Mouse (Mus musculus) left cerebral cortex, adult 9 months (tissue): ENCODE results near the gene Rfx4.

Experiments
- DNase-seq, 2 experiments: peaks; one replicate each; pipeline ENCODE4 v3.0.0; 2022; ENCODE audit warnings: low spot score in 2 of 2

Gene Rfx4

DNA sequence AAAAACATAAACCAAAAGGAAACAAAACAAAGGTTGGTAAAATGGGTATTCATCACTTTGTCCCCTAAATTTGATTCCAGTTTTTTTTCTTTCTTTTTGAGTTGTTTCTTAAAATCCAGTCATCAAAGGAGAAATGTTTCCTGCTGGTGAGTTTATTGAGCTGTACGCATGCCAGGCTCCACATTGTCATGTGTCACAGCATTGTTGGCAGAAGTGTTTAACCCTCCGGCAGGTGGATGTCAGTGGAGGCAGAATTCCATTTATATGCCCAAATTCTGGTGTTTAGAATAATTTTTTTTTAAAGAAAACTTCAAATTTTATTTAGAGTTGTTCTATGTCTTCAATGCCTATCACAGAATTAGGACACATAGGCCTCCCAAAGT, 56.0 kb downstream of the Rfx4 start:
- DNase-seq: no peak

DNA sequence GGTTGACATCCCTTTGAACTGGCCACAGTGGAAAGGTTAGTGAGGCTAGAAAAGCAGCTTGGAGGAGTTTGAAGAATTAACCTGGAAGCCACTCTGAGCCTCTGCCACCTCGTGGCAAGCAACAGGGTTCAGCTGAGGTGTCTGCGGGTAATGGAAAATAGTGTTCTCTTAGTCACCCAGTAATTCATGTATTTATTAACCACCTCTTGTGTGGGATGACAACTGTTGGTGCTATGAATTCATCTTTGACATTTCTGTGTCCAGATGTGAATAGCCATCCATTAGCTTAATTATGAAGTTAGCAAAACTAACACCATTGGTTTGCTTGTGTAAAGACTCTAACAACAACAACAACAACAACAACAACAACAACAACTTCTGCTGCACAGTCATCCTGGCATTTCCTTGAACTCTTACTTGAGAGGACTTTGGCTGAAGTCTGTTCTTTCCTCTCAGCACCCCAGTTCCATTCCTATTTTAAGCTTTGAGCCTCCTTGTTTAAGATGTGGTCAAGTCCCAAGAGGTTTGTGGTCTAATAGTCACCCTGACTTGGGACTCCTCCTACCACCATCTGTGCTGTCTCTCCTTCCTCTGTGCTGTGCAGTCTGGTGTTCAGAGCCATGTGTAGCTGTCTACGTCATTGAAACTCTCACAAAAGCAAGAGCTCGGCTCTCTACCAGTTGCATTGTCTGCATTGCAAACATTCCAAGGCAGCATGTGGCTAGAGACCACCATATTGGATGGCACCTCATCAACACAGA, 60.0 kb downstream of the Rfx4 start:
- no peak for DNase-seq

GRCm38 (mm10) chr10:84817086-84817869, 61.4 kb downstream of the Rfx4 start:
- no peak for DNase-seq

GRCm38 (mm10) chr10:84819669-84820068, 63.8 kb downstream of the Rfx4 start:
- peak in 1 of 2 experiments; percentile 71 for DNase-seq

DNA sequence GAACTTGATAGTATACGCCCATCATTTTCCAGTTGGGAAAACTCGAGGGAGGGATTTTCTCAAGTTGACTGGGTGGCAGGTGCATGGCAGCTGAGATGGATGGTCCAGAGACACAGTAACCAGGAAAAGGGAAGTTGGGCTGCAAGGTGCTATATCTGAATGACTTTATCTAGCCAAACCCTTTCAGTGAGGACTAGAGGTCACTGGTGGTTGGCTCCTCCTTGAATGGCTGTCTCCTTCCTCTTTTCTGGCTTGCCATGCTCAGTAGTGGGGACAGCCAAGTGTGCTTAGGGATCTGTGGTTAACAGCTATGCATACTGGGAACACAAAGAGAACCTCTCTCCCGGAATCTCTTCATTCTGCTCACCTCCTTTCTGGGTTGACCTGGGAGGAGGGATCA, 64.4 kb downstream of the Rfx4 start:
- no peak for DNase-seq

DNA sequence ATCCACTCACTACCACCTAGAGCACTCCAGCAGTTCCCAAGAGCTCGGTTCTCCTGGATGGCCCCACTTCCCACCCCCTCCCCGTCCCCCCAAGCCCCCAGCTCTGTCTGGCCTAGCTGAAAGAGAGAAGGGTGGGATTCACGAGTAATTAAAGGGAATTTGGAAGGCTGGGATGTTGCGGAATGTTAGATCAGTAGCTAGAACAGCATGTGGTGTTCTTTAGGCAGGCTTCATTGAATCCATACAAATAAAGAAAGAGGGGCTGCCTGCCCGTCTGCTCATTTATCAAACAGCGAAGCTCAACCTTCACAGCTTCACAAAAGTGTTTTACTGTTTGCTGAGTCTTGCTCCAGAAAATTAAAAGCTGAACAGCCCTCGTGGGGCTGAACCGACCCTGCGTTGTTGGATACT, 66.9 kb downstream of the Rfx4 start:
- no peak for DNase-seq

DNA sequence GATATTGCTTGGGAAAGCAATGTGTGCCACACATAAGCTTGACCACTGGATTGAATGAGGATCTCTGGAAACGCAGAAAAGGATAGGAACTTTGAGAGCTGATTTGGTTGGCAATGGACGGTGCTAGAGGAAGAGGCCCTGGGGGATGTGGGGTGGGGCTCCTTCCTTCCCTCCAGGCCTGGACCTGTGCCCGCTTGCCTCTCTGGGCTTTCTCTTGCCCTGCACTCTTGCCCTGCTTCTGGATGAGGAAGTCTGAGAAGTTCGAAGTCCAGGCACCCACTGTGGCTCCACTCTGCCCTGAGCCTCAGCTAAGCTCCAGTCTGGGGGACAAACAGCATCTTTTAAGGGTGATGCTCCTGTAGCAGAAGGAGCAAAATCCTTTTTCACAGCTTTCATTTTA, 67.8 kb downstream of the Rfx4 start:
- no peak for DNase-seq

GRCm38 (mm10) chr10:84829009-84829408, 73.1 kb downstream of the Rfx4 start:
- DNase-seq: no peak

GRCm38 (mm10) chr10:84835596-84835995, 79.7 kb downstream of the Rfx4 start:
- no peak for DNase-seq

DNA sequence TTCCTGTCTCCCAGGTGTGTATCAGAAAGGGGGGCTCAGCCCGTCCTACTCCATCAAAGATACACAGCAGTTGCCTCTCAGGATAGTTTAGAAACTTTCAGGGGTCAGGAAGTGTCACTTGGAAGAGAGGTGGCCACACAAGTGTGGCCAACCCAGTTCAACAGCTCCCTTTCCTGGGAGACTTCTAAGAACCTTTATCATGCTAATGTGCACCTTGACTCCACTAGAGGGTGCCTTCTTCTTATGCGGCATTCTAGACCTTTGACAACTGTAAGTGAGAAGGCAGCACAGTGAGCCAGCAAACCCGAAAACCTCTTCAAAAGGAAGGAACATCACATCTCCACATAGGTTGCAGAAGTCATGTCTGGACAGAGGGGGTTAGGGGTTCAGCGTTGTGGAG, 80.2 kb downstream of the Rfx4 start:
- peak in 1 of 2 experiments; percentile 18 for DNase-seq

- no peak for DNase-seq
These were observed 81.5 kb downstream of the Rfx4 start for GRCm38 (mm10) chr10:84837355-84837754.

GRCm38 (mm10) chr10:84838850-84839473, 83.1 kb downstream of the Rfx4 start:
- no peak for DNase-seq

DNA sequence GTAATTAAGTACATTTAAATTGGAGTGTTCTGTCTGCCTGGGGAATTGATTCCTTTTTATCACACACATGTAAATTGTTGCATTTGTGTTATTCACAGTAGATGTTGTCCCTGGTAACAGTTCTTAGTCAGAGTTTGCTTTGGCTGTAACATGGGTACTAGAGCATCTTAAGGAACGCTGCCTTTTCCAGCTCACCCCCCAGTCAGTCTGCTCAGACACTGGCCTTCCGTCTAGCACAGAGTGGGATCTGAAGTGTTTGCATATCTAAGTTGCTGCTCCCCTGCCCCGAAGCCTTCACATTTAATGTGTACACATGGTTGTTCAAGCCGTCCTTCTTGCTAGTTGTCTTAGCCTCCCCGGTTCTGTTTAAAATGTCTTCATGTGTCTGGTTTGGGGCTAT, 90.8 kb downstream of the Rfx4 start:
- DNase-seq: no peak

DNA sequence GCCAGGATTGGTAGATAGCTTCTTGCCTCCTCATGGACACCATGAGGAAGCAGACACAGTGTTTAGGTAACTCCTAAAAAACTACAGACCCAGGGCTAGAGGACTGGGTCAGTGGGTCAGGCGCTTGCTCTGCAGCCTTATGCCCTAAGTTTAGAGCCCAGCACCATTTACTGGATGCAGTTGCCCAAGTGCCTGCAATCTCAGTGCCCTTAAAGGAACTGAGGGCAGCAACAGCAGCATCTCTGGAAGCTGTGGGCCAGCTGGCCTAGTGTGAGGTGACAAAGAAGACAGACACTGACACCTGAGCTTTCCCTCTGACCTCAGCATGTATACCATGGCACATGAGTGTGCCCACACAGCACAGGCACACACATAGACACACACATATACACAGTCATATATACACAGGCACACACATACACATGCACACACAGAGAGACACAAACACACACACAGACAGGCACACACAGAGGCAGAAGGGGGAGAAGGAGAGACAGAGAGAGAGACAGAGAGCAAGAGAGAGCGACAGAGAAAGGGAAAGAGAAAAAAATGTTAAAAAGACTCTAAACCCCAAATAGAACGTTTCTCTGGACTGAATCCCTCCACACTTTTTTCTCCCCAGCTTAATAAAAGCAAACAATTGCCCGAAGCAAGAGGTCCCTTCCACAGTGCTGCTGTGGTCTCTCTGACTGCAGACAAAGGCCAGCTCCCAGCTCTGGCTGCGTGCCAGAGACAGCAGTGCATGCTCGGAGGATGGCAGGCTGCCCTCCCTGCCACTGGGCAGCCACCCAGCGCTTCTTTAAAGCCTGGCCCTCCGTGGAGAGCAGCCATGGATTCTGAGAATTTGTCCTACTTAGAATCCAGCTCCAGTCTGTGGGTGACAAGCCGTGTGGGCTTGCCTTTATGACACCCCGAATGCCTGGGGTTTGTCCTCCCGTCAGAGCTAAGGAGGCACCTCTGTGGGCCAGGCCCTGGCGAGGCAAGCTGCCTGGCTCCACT, 96.4 kb downstream of the Rfx4 start:
- peak; percentile 52 to 71 for DNase-seq

GRCm38 (mm10) chr10:84854059-84854458, 98.2 kb downstream of the Rfx4 start:
- no peak for DNase-seq

GRCm38 (mm10) chr10:84855466-84855865, 99.6 kb downstream of the Rfx4 start:
- DNase-seq: no peak

DNA sequence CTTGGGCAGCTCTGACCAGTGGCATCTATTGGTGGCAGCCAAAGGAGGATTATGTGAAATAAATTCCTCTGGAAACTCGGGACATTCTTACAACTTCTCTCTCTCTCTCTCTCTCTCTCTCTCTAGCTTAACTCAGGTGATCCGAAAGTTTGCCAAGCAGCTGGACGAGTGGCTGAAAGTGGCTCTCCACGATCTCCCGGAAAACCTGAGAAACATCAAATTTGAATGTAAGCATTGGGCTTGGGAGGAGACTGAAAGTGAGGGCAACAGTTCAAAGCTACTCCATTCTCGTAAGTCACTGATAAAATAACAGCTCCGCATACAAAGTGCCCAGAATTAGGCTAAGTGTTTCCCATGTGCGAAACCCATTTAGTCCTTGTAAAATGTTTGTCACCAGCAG, 102.5 kb downstream of the Rfx4 start:
- no peak for DNase-seq

DNA sequence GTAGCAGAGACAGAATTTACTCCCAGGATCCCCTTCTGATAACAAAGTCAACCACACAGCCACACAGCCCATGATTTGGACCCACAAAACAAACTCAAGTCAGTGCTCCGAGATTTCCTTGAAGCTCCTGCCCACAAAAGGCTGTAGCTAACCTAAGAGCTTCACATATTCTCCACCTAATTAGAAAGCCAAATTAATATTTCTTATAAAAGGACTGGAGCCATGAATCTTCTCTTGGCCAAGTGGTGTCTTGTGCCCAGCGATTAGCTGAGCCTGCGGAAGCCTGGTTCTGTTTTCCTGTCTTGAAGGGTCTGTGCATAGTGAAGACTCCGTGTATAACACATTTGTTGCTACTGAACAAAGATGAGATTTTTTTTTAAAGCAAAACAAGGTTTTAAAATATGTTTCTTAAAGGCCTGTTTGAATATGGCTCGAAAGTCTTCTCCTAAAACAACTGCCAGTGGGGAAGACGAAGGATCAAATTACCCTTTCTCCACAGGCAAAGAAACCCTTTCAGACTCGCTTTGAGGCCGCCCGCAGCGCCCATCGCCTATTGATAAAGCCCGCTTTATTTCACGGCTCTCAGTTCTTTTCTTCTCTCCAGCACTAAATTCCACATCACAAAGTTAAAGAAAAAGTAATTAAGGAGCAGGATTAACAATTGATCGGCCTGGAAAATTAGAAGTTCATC, 103.1 kb downstream of the Rfx4 start:
- no peak for DNase-seq

- DNase-seq: no peak
These were observed 103.9 kb downstream of the Rfx4 start for GRCm38 (mm10) chr10:84859556-84860380.

DNA sequence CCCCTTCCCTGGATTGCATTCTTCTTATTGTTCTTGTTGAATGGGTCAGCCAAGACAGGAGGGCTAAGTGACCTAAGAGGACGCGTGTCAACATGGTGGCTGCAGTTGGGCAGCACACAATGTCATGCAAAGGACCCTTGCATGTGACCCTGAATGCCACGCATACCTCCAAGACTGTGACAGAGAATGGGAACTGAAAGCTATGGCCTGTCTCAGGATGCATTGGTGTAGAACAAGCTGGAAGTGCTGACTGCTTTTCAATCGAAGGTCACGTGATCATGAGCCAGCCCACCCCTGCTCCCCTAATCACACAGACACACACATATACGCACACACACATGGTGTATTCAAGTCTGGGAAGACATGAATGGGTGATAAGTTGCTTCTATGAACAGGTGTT, 107.6 kb downstream of the Rfx4 start:
- DNase-seq: no peak
